Mouse (Mus musculus): ENCODE measurements at regions not wholly inside any gene's neighbourhood (a gene's known extent, or its start where the extent isn't known, plus 50 kb on each side); places are given as distances from the start of the nearest gene placed in this dataset.

DNA sequence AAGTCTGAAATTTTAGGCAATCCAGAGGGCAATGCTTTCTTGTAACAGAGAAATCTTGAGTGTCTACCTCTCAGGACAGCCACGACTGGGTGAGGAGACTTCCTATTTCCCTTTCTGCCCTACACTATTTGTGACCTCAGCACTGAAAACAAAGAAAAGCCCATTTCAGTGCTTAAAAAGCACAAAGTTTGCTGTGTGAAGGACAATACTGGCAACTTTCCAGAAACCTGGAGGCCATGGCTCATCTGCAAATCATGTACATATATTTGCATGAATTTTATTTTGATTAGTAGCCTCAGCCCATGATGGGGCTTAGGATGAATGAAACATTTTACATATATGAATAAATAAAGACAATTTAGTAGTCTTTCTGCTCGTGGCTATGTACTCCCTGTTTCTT lies 292.4 kb upstream of the Gm11146 start:
- Histone ChIP-seq H3K27ac (ENCODE audit: low read depth, low read length) (peak overlapping the region; percentile 4; the same call in 1 of the 2 replicates), H3K4me3 (ENCODE audit: low read depth, low read length) (no peak overlapping the region), H3K9ac (replicated peaks; ENCODE audit: low read length, poor library complexity, severe bottlenecking) (no peak overlapping the region), H3K9me3 (ENCODE audit: low read length) (no peaks in the 10 kb centered on the region), H3K36me3 (ENCODE audit: insufficient read depth, low read length) (no peaks in the 10 kb centered on the region), H3K4me1 (ENCODE audit: insufficient read depth, low read length) (no peaks in the 10 kb centered on the region), H3K4me2 (ENCODE audit: low read depth, low read length, poor library complexity, severe bottlenecking) (no peak overlapping the region), H3K27me3 (ENCODE audit: insufficient read depth, low read length) (no peaks in the 10 kb centered on the region)
- no peak for ATAC-seq (ENCODE audit: low FRiP score)
- TF ChIP-seq CTCF (IDR thresholded peaks at IDR 0.05) = no peak
- 21% methylated on average over 2 of the region's 2 CpGs for WGBS
- DNase-seq (ENCODE audit: low spot score) = peak; percentile 54

DNA sequence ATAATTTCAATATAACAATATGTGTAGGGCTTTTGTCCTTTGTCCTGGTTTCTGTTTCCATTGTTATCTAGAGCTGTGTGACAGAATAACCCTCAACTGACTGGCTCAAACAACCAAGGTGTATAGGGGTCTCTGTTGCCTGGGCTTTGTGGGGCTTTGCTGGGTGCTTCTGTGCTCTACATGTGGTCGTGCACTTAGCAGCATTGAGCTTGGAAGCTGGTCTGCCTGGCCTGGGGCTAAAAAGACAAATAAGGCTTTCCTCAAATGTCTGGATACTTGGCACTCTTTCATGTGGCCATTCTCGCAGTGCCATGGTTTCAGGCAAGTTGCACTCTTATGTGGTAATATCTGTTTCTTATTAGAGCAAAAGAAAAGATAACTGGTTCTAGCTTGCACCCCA lies 291.8 kb upstream of the Gm11146 start:
- Histone ChIP-seq H3K9ac (replicated peaks; ENCODE audit: low read length, poor library complexity, severe bottlenecking) (no peak overlapping the region), H3K4me2 (ENCODE audit: low read depth, low read length, poor library complexity, severe bottlenecking) (no peak overlapping the region), H3K9me3 (ENCODE audit: low read length) (no peaks in the 10 kb centered on the region), H3K27me3 (ENCODE audit: insufficient read depth, low read length) (no peaks in the 10 kb centered on the region), H3K4me1 (ENCODE audit: insufficient read depth, low read length) (no peaks in the 10 kb centered on the region), H3K4me3 (ENCODE audit: low read depth, low read length) (no peak overlapping the region), H3K36me3 (ENCODE audit: insufficient read depth, low read length) (no peaks in the 10 kb centered on the region), H3K27ac (ENCODE audit: low read depth, low read length) (no peak overlapping the region)
- peak; percentile 29 for DNase-seq (ENCODE audit: low spot score)
- no peak for TF ChIP-seq CTCF (IDR thresholded peaks at IDR 0.05)
- WGBS = 27% methylated on average over 2 of the region's 2 CpGs
- no peak for ATAC-seq (ENCODE audit: low FRiP score)

- Histone ChIP-seq H3K27ac (ENCODE audit: low read depth, low read length) (no peak overlapping the region), H3K4me2 (ENCODE audit: low read depth, low read length, poor library complexity, severe bottlenecking) (no peak overlapping the region), H3K36me3 (ENCODE audit: insufficient read depth, low read length) (no peaks in the 10 kb centered on the region), H3K4me3 (ENCODE audit: low read depth, low read length) (no peak overlapping the region), H3K27me3 (ENCODE audit: insufficient read depth, low read length) (no peaks in the 10 kb centered on the region), H3K4me1 (ENCODE audit: insufficient read depth, low read length) (no peaks in the 10 kb centered on the region), H3K9me3 (ENCODE audit: low read length) (no peaks in the 10 kb centered on the region), H3K9ac (replicated peaks; ENCODE audit: low read length, poor library complexity, severe bottlenecking) (no peak overlapping the region)
- WGBS = 90% methylated on average over 2 of the region's 2 CpGs
- DNase-seq (ENCODE audit: low spot score) = no peak
- no peak for TF ChIP-seq CTCF (IDR thresholded peaks at IDR 0.05)
- no peak for ATAC-seq (ENCODE audit: low FRiP score)
Measured at GRCm38 (mm10) chr16:77892731-77893130, 290.8 kb upstream of the Gm11146 start.

- 86% methylated on average over 11 of the region's 11 CpGs for WGBS
Measured at GRCm38 (mm10) chr16:77889348-77889747, 287.5 kb upstream of the Gm11146 start.

GRCm38 (mm10) chr16:77885060-77885679 lies 283.3 kb upstream of the Gm11146 start:
- Histone ChIP-seq H3K27me3 (ENCODE audit: insufficient read depth, low read length) (no peaks in the 10 kb centered on the region), H3K9ac (replicated peaks; ENCODE audit: low read length, poor library complexity, severe bottlenecking) (no peak overlapping the region), H3K4me2 (ENCODE audit: low read depth, low read length, poor library complexity, severe bottlenecking) (peak overlapping the region; percentile 30), H3K9me3 (ENCODE audit: low read length) (no peaks in the 10 kb centered on the region), H3K27ac (ENCODE audit: low read depth, low read length) (peak overlapping the region; percentile 55), H3K4me3 (ENCODE audit: low read depth, low read length) (peak overlapping the region; percentile 10; the same call in 1 of the 2 replicates), H3K36me3 (ENCODE audit: insufficient read depth, low read length) (no peaks in the 10 kb centered on the region), H3K4me1 (ENCODE audit: insufficient read depth, low read length) (no peaks in the 10 kb centered on the region)
- DNase-seq (ENCODE audit: low spot score) = peak; percentile 77
- peak; percentile 65 for ATAC-seq (ENCODE audit: low FRiP score)
- WGBS = 12% methylated on average over 15 of the region's 15 CpGs
- TF ChIP-seq CTCF (IDR thresholded peaks at IDR 0.05) = no peak

More at GRCm38 (mm10) chr16:77889348-77889747, 287.5 kb upstream of the Gm11146 start:
- Histone ChIP-seq H3K27ac (ENCODE audit: low read depth, low read length) (no peak overlapping the region), H3K9ac (replicated peaks; ENCODE audit: low read length, poor library complexity, severe bottlenecking) (no peak overlapping the region), H3K9me3 (ENCODE audit: low read length) (no peaks in the 10 kb centered on the region), H3K36me3 (ENCODE audit: insufficient read depth, low read length) (no peaks in the 10 kb centered on the region), H3K4me3 (ENCODE audit: low read depth, low read length) (no peak overlapping the region), H3K27me3 (ENCODE audit: insufficient read depth, low read length) (no peaks in the 10 kb centered on the region), H3K4me2 (ENCODE audit: low read depth, low read length, poor library complexity, severe bottlenecking) (no peak overlapping the region), H3K4me1 (ENCODE audit: insufficient read depth, low read length) (no peaks in the 10 kb centered on the region)
- no peak for ATAC-seq (ENCODE audit: low FRiP score)
- no peak for DNase-seq (ENCODE audit: low spot score)
- TF ChIP-seq CTCF (IDR thresholded peaks at IDR 0.05) = no peak

- WGBS = 47% methylated on average over 9 of the region's 9 CpGs
- peak; percentile 15 for DNase-seq (ENCODE audit: low spot score)
- H3K27ac ChIP-seq (ENCODE audit: low read depth, low read length) = peak overlapping the region; percentile 55; the same call in 1 of the 2 replicates
Measured at GRCm38 (mm10) chr16:77884495-77884894, 282.6 kb upstream of the Gm11146 start.

More at GRCm38 (mm10) chr16:77884495-77884894, 282.6 kb upstream of the Gm11146 start:
- Histone ChIP-seq H3K27me3 (ENCODE audit: insufficient read depth, low read length) (no peaks in the 10 kb centered on the region), H3K9me3 (ENCODE audit: low read length) (no peaks in the 10 kb centered on the region), H3K4me2 (ENCODE audit: low read depth, low read length, poor library complexity, severe bottlenecking) (0 out of 2 replicates have a peak overlapping the region, but pooled peaks have one; percentile 20), H3K4me3 (ENCODE audit: low read depth, low read length) (no peak overlapping the region; the same call in 1 of the 2 replicates), H3K36me3 (ENCODE audit: insufficient read depth, low read length) (no peaks in the 10 kb centered on the region), H3K9ac (replicated peaks; ENCODE audit: low read length, poor library complexity, severe bottlenecking) (no peak overlapping the region), H3K4me1 (ENCODE audit: insufficient read depth, low read length) (no peaks in the 10 kb centered on the region)
- no peak for ATAC-seq (ENCODE audit: low FRiP score)
- no peak for TF ChIP-seq CTCF (IDR thresholded peaks at IDR 0.05)
